Mouse (Mus musculus) adrenal gland, adult 2 months (tissue): ENCODE data around the gene Cel. TPM values are rescaled to one million over a fixed set of nuclear protein-coding genes. Genes with fewer than 3 reads are reported as not detected.

Experiments used
- DNase-seq: peaks from one replicate; pipeline ENCODE4 v3.0.0; 2021
- polyA plus RNA-seq: library from polyadenylated mRNA; depleted of rRNA; stranded (reverse); fragments of >200 nt; gene quantifications from 2 replicates; pipeline ENCODE4 v1.2.3, GENCODE M21; 2012
- total RNA-seq, 2 experiments: library from RNA; stranded (reverse); gene quantifications; 2 replicates each; pipeline ENCODE4 v1.2.3; 2021

Cel gene
- total and polyA plus RNA-seq, 3 experiments, result 0.14 TPM; not detected in 2

DNA sequence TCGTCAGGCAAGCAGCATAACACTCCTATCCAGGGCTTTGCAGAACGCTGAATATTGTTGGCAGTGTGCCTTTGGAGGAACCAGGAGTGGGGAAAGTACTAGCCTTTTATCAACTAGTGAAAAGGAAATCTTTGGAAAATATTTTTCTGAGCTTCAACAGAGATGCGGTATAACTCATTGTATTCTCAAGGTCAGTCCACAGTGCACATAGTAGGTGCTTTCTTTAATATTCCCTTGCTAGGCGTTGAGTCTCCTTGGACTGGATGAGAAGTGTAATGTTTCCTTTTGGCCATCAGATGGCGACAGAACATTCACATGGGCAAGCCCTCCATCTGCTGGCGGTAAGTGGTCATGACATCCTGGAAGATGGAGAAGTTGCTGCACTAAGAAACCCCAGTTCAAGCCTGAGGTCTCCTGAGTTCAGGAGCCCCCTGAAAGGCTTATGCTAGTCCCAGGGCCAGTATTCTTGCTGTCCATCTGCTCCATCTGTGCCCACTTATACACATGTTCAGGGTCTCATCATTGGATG, 21.9 kb upstream of the Cel start:
- peak; percentile 73 for DNase-seq

DNA sequence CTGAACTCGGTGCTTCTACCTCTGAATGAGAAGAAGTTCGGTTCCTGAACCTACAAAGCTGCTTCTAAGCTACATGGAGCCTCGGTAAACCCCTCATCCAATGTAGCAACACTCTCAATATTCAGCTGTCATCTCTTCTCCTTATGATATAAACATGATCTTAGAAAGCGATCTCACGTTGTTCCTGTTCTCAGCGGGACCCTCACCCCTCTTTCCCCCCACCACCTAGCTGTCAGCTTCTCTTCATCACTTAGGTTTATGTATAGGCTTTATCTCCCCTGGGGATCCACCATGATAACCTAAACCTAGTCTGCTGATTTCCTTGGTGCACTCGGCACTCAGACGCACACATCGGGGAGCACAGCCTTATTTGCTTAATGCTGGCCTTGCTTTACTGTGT, 20.4 kb upstream of the Cel start, which contains the start of gene Gtf3c5:
TSS of gene Gtf3c5 (minus strand) at position 101 of the 400 bp plus-strand sequence.
- DNase-seq, result no peak

DNA sequence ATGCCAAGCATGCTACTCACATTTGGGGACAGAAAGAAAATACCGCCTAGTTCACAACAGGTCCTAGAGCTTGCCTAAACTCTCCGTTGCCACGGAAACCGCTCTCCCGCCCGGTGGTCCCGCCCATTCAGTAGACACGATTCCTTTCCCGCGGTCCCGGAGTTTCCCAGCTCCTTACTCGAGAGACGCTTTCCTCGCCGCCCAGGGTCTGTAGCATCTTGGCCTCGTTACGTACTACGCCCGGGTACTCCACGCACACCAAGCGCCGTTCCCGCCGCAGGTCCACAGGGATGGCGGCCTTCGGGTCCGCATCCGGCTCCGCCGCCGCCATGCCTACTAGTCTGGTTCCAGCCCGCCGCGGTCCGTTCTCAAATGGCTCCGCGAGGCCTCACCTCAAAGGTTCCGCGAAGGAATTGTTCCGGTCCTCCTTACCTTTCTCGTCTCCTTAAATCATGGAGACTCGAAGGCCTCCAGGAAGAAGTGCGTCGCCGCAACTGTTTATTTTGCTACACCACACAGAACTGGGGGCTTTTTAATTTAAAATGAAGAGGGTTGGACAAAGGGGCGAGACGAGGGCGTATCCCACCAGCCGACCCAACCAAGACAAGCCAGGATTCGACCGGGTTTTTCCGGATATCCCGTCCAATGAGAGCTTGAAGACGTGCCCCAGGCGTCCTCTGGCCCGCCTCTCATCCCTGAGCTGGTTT, 19.6 kb upstream of the Cel start:
- peak; percentile 92 for DNase-seq

DNA sequence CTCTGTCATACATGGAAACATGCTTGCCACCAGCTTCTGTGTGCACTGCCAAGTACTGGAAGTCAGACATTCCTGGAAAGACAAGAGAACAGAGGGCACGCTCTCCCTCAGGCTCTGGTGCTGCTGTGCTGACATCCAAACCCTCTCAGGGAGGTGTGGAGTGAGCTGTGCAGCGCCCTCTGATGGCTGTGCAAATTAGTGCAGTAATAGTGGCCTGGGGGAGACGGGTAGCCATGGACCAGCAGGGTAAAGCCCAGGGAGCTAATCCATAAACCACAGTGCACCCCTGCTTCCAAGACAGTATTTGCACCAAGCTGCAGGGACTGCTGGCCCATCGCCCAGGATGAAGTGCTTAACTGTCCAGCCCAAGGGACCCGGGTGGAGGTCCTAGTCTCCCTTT, 14.8 kb upstream of the Cel start:
- no peak for DNase-seq

DNA sequence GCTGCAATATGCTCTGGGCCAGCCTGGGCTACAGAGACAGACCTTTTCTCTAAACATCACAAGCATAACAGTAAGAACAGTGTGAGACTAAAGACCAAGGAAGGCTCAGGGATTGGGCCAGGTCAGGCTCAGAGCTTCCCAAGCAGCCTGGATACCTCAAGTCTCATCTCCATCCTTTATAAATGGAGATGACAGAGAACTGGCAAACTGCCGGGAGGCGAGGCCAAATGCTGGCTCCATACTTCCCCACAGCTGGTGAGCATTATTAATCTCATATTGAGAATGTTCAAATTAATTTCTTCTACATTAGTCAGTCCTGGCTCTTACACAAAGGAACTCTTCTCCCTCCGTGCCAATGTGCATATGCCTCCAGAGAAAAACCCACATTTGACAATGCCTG, 13.6 kb upstream of the Cel start:
- DNase-seq, result no peak

DNA sequence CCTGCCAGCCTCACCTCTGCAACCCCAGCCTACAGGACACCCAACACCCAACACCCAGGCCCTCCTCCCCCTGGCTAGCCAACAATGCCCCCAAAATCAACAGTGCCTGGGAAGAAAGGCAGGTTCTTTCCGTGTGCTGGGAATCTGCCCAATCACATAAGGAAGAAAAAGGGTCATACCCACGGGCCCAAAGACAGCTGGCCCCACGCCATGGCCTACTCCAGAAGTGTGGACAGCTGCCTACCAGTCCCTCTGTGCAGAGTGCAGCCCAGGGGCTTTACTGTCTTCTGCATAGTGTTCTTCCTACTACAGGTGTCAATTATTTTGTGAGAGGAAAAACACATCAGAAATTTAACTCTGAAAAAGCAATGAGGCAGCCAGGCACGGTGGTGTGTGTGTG, 12.1 kb upstream of the Cel start:
- no peak for DNase-seq

DNA sequence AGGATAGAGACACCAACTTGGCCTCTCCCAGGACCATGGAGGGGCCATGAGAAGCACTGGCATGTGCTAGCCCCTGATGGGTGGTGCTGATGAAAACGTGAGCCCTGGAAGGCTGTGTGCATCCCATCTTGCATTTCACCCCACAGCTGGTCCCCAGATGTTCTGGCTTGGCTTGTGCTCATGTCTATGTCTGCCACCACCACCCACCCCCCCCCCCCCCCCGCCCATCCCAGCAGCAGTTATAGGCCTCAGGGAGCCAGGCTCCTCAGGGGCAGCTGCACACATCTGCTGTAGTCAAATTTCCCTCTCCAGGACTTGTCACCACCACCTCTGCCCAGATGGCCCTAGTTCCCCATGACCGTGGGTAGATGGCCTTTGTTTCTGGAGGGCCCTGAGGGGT, 6.7 kb upstream of the Cel start:
- no peak for DNase-seq

DNA sequence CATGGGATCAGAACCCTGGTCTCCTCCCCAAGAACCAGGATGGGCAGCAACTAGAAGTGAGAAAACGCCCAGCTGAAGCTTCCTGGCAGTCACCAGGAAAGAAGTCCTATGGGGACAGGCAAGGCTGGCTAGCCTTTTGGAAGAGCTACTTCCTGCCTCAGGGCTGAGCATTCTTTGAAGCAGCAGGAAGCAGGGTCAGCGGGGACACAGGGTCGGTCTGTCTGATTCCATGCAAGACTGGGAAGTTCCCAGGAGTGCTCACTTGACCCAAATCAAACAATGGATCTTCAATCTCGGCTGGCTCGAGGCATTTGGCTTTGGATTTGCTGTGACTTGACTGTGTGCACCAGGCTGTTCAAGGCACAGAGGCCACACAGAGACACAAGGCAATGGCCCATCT, 3.3 kb upstream of the Cel start:
- DNase-seq, result peak; percentile 54

DNA sequence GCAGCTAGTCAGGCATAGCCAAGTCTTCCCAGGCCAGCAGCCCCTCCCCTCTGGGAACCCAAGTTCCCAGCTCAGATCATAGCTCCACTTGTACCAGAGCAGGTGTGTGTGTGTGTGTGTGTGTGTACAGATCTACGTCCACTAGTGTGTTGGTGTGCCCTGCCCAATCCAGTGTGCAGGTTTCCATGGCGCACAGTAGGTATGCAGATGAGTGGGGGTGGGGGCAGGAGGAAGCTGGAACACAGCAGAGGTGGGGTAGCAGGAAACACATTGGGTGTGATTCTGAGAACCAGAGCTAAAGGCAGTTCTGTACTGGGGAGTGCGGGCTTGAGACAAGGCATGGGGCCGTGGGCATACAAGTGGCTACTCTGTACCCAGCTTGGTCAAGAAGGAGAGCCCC, 1.2 kb upstream of the Cel start:
- no peak for DNase-seq

DNA sequence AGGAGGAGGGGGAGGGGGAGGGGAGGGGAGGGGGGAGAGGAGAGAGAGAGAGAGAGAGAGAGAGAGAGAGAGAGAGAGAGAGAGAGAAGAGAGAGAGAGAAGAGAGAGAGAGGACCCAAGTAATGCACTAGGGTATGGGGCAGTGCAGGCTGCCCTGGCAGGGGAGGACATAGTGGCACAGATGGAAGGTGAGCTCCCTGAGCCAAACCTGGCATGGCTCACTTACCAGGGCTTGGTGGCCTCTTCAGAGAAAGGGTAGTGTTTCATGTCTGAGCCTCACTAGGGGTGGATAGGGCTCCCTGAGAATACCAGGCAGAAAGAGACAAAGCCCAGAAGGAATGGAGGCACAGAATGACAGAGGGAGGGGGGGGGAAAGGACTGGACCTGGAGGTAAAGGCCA, 627 bp upstream of the Cel start:
- DNase-seq, result no peak

DNA sequence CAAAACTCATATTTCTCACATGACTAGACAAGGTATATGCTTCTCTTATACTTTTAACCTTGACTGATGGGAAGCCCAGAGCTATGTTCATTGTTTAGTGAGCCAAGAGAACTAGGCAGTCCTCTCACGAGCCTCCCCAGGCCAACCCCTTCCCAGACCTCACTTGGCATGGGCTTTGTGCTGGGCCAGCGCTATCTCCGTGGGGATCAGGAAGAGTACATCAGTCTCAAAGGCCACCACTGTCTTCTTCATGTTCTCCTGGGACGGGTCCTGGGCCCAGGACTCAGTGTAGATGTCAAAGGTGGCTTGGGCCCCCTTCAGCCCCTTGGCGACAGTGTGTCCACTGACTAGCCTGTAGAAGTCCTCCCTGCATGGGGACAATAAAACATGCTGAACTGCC, 5.8 kb downstream of the Cel start:
- no peak for DNase-seq

DNA sequence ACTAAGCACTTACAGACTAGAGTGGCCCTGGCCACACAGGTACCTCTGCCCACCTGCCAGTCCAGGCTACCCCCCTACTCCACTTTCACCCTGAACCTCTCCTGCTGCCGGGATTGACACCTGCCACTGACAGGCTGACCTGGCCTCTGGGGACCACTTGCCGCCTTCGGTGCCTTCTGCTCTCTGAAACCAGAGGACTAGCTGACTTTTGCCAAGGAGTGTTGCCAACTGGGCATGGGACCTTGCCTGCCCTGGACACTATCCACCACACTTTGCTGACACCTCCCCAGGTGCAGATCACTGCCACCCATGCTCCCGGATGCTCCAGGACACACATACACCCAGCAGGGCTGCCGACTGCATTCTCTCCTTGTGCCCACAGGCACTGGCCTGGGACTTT, 10.9 kb downstream of the Cel start:
- DNase-seq, result no peak

DNA sequence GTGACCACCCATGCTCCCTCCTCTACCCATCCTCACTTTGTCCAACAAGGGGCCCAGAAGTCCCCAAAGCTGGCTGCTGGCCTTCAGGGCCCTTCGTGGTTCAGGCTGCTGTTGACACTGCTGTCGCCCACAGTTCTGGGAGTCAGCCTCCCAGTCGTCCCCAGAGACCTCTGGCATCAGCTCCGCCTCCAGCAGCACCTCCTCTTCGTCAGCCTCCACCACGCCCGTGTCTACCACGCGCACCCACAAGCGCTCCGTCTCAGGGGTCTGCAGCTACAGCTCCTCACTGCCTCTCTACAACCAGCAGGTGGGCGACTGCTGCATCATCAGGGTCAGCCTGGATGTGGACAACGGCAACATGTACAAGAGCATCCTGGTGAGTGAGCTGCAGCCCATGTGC, 14.0 kb downstream of the Cel start:
- DNase-seq, result no peak

DNA sequence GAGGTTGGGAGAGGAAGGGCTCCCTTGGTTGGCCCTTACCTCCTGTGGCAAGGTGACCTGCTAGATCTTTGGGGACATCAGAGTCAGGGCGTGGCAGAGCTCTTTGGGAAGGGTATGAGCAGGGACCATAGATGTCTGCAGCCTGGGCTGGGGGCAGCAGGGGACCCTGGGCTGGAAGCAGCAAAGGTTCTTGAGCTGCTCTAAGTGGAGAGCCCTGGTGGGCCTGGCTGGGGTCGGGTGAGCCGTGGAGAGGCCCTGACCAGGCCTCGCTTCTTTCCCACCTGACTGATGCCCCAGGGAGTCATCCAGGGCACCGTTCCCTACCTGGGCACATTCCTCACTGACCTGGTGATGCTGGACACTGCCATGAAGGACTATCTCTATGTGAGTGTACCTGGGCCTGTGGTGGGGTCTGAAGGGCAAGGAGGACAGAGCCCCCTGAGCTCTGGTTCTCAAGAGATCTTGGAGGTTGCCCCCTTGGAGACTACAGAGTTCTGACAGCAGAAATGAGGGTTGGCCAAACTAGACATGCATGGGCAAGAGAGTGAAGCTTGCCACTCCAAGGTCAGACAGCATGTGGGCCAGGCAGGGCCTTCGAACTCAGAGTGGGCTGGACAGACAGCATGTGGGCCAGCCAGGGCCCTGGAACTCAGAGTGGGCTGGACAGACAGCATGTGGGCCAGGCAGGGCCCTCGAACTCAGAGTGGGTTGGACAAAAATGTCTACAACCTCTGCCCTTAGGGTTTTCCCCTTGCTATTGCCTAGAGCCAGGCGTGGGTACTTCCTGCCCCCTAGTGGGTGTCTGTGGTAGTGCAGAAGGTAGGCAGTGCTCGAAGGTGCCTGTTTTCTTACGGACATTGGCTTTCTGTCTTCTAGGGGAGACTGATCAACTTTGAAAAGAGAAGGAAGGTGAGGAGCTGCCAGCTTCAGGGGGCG, 15.7 kb downstream of the Cel start:
- DNase-seq, result peak; percentile 87

DNA sequence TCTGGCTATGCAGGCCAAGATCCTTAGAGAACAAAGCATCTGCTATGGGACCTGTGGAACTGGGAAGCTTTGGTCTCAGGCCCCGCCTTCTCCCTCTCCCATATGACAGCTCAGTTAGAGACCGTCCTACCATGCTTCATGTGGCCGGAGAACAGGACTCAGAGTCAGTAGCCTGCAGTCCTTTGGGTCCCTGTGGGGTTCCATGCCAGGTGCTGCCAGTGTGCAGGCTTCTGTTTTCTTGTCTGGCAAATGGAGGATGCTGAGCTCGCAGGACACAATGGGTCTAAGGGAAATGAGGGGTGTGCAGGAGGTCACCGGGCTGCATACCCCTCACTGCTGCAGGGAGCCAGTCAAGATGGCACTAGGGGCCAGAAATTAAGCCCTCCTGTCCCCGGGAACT, 16.6 kb downstream of the Cel start:
- DNase-seq, result no peak

DNA sequence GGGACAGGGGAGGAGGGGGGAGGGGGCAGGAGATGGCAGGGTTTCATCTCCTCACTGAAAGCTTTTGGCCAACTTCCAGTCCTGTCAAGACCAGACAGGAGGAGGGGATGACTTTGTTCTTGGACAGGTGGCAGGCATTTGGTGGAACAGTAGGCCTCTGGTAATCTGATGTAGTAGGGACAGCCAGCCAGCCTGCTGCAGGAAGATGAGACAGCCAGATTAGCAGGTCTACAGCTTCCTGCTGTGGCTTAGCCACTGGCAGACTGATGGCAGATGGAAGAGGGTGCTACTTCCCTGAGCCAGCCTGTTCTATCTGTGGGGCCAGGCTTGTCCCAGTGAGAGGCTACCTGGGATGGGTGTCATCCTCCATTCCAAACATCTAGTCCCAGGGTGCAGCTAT, 17.2 kb downstream of the Cel start:
- DNase-seq, result no peak

DNA sequence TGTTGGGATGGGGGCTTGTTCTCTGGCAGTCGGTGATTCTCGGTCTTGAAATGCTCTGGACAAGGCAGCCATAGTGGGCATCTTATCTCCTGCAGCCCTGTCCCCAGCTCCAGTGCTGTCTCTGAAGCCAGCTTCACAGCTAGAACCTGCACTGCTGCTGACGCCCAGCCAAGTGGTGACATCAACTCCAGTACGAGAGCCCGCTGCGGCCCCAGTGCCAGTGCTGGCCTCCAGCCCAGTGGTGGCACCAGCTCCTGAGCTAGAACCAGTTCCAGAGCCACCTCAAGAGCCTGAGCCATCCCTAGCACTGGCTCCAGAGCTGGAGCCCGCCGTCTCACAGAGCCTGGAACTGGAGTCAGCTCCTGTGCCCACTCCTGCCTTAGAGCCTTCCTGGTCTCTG, 19.3 kb downstream of the Cel start:
- DNase-seq, result peak; percentile 62

DNA sequence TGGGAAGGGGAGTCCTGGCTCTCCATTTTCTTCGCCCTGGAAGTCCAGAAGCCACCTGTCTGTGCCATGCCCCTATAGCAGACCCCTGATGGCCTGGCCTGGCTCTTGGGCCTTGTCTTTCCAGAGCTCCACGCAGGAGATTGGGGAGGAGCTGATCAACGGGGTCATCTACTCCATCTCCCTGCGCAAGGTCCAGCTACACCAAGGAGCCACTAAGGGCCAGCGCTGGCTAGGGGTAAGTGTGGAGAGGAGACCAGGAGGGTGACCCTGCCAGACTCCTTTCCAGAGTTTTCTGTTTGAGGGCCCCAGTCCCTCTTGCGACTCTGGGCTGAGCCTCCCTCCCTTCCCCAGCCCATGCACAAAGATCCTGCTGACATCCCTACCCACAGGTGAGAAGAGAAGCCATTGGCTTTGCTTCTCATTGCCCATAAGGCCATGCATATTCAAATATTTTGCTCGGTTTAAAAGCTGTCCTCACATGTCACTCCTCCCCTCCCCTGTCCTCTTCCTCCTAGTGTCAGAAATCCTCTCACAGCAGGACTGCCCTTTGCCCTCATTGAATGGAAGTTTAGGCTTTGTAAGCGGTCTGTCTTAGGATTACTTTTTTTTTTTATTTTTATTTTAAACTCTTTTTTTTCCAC, 22.5 kb downstream of the Cel start:
- no peak for DNase-seq

DNA sequence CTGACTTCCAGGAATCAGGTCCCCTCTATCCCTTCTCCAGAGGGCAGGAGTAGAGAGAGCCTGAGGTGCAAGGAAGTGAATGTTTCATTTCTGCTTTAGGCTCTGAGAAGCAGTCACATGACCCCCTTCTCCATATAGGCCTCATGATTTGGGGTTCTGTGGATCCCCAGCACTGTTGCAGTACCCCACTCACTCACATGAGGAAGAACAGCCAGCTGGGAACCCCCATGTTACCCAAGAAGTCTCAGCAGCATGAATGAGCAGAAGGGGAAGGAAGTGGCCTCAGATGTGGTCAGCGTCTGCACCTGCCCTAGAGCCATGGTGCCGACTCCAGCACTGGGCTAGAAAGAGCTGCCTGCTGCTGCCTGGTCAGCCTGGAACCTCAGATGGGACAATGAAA, 23.3 kb downstream of the Cel start:
- DNase-seq, result no peak

DNA sequence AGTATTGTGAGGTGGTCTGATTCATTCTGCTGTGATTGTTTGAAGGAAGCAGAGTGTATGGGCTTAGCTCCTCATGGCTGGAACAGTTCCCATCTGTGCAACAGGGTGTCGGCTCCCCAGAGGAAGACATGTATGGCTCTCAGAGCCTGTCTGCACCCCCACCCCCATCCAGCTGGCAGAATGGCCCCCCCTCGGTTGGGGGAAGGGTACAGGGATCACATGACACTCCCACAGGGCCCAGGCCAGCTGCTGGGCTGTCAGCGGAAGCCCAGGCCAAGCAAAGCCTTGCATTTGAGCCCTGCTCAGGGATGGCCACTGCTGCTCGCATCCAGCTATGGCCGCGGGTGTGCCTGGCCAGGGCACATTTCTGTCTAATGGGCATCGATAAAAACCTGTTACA, 24.0 kb downstream of the Cel start:
- peak; percentile 57 for DNase-seq

DNA sequence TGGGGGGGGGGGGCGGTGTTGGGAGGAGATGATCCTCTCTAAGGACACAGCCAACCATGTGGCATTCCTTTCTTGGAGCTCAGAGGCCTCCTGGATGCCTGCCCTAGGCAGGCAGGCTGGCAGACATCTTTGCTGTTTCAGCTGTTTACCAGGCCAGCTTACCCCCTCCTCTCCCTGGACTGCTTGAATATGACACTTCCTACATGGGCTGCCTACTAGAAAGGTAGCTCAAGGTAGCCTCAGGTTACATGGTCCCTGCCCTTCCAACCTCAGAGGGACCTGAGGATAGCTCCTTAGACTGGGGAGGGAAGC, 24.4 kb downstream of the Cel start:
- no peak for DNase-seq

DNA sequence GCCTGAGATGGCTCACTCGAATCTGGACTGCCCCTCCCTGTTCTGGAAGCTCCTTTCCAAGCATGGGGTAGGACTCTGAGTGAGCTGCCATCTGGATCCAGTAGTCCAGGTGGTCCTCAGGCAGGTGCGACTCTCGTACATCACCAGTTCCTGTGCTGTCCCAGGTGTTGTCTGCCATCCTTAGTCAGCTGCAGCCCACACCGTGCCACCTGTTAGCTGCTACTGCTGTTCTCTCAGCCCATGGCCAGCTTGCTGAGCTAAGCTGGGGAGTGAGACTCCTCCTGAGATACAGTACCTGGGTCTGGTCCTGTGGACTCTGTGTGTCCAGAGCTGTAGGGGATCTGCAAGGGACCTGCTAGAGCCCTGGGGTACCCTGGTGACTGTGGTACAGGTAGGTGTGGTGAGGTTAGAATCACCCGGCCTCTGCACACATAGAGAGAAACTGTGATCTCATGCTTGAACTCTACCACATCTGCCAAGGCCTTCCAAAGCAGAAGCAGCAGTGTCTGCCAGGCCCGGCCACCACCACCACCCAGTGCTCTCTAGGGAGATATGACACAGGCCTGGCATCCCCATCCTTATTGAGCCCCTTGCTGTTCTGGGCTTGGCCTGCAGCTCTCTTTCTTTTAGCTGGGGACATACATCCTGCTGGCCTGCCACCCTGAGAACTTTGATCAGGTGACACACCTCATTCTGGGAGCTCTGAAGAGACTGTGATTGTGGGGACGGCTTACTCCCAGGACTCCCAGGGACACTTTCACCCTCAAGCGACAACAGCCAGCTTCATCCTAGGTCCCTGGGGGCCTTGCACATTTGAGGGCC, 25.0 kb downstream of the Cel start:
- no peak for DNase-seq
